9 mouse cellular contexts compared by ENCODE assay signal in genomic region chr14:72447141-72448091, GRCm38 (mm10). TPM values are rescaled to one million over a fixed set of nuclear protein-coding genes. Genes with fewer than 3 reads are reported as not detected.
DNase-seq lines count a peak whose midpoint lies in the region; ATAC-seq and TF ChIP-seq lines count a peak whose summit lies in the region.
"Had no signal": no experiment of that assay in that cellular context is flagged by ENCODE, and none has a peak within 500 bp of the region (broad histone marks: within the 10 kb centered on the region; RNA-seq: fewer than 3 reads in every experiment).

No protein-coding gene starts in this region.

- TF ChIP-seq EP300 in liver, embryonic 14.5 days (IDR thresholded peaks at IDR 0.05; ENCODE audit: low read depth) = no peak

- peak; percentile 68 for TF ChIP-seq CTCF in liver, embryonic 14.5 days (IDR thresholded peaks at IDR 0.05; ENCODE audit: low read depth)
- no peak for TF ChIP-seq CTCF in Patski (IDR thresholded peaks at IDR 0.05)
- TF ChIP-seq CTCF in lung, embryonic 14.5 days (IDR thresholded peaks at IDR 0.05; ENCODE audit: low read depth) = peak; percentile 75
- peak; percentile 55; the same call in 1 of the 2 replicates for TF ChIP-seq CTCF in small intestine, adult 2 months (IDR thresholded peaks at IDR 0.05; ENCODE audit: extremely low read depth, insufficient read length, insufficient replicate concordance, low read depth, low read length)

- no peaks in the 10 kb centered on the region for H3K36me3 ChIP-seq in liver, embryonic 14.5 days (replicated peaks; ENCODE audit: control insufficient read depth, insufficient read depth, low read depth)
- no peaks in the 10 kb centered on the region for H3K36me3 ChIP-seq in lung, embryonic 14.5 days (ENCODE audit: insufficient read depth)
- H3K36me3 ChIP-seq in small intestine, adult 2 months (ENCODE audit: control insufficient read depth, insufficient read depth, low read length) = no peaks in the 10 kb centered on the region

- H3K27ac ChIP-seq in liver, embryonic 14.5 days = no peak overlapping the region
- no peak overlapping the region for H3K27ac ChIP-seq in lung, embryonic 14.5 days (ENCODE audit: low read depth)
- no peak overlapping the region for H3K27ac ChIP-seq in small intestine, adult 2 months (ENCODE audit: insufficient read depth, low read depth, low read length)

- no peak overlapping the region for H3K4me3 ChIP-seq in liver, embryonic 14.5 days (ENCODE audit: insufficient read depth in 1 of 2, low read depth in 2 of 2, low read length in 2 of 2)
- H3K4me3 ChIP-seq in lung, embryonic 14.5 days (ENCODE audit: low read depth, low read length) = no peak overlapping the region
- H3K4me3 ChIP-seq in small intestine, adult 2 months (ENCODE audit: low read depth, low read length) = no peak overlapping the region

- 46% methylated on average over 9 of the region's 9 CpGs for WGBS in liver, embryonic 14.5 days (ENCODE audit: insufficient replicate concordance)
- WGBS in lung, embryonic 14.5 days = 49% methylated on average over 9 of the region's 9 CpGs
- WGBS in small intestine, adult 2 months = 61% methylated on average over 9 of the region's 9 CpGs

- DNase-seq in liver, embryonic 14.5 days (ENCODE audit: low read depth in 3 of 3, low spot score in 3 of 3) = no peak
- DNase-seq in liver = no peak
- no peak for DNase-seq in Patski (ENCODE audit: low read depth, low spot score)
- DNase-seq in hindlimb bud, embryonic 11.5 days (ENCODE audit: extremely low spot score, low read depth, low spot score) = peak; percentile 20
- peak; percentile 76 for DNase-seq in lung, embryonic 14.5 days
- no peak for DNase-seq in testis, postnatal 14 days (ENCODE audit: low spot score)

- CTCF ChIA-PET in Patski (lab: Charles Lee) = interaction anchor here (0.6 to 1.1 kb wide), 4 partner anchors 12 to 69 kb away, joined by 3 to 5 read pairs (median 3); no protein-coding TSS in a partner anchor

- H3K4me1 ChIP-seq in liver, embryonic 14.5 days (replicated peaks; ENCODE audit: control insufficient read depth in 2 of 2, insufficient read depth in 2 of 2, low read length in 1 of 2) = no peaks in the 10 kb centered on the region
- no peaks in the 10 kb centered on the region for H3K4me1 ChIP-seq in lung, embryonic 14.5 days (ENCODE audit: insufficient read depth)
- no peaks in the 10 kb centered on the region for H3K4me1 ChIP-seq in small intestine, adult 2 months (ENCODE audit: control insufficient read depth, insufficient read depth, insufficient read length, low read length)

- POLR2A ChIA-PET in Patski (lab: Charles Lee) = no interaction called here

- TF ChIP-seq POLR2A in small intestine, adult 2 months (IDR thresholded peaks at IDR 0.05; ENCODE audit: low read depth, low read length) = no peak

- ATAC-seq in liver, embryonic 14.5 days (ENCODE audit: insufficient read depth) = no peak
- peak; percentile 70 for ATAC-seq in Patski
- peak; percentile 77 for ATAC-seq in common myeloid progenitor, adult 5-6 weeks (replicated peaks; ENCODE audit: low read depth, poor library complexity, severe bottlenecking)
- ATAC-seq in lung, embryonic 14.5 days (ENCODE audit: insufficient read depth) = peak; percentile 64; the same call in 1 of the 2 replicates

- H3K9ac ChIP-seq in liver, embryonic 14.5 days (replicated peaks) = no peak overlapping the region
- H3K9ac ChIP-seq in lung, embryonic 14.5 days = no peak overlapping the region

- in situ Hi-C loops in Patski (cut with MboI; ENCODE audit: low pct_unique_long_range_greater_than_20kb) = no loop called here

- no peaks in the 10 kb centered on the region for H3K9me3 ChIP-seq in liver, embryonic 14.5 days (ENCODE audit: control insufficient read depth, low read length)
- H3K9me3 ChIP-seq in lung, embryonic 14.5 days (ENCODE audit: low read depth, low read length) = no peaks in the 10 kb centered on the region

- no peak overlapping the region for H3K4me2 ChIP-seq in liver, embryonic 14.5 days (ENCODE audit: low read depth)
- H3K4me2 ChIP-seq in lung, embryonic 14.5 days = no peak overlapping the region

- H3K27me3 ChIP-seq in liver, embryonic 14.5 days (ENCODE audit: control insufficient read depth, insufficient read depth, low read length) = no peaks in the 10 kb centered on the region
- H3K27me3 ChIP-seq in Patski = peaks cover 3% of the 10 kb centered on the region
- no peaks in the 10 kb centered on the region for H3K27me3 ChIP-seq in lung, embryonic 14.5 days (ENCODE audit: insufficient read depth, low read length)
- H3K27me3 ChIP-seq in small intestine, adult 2 months (ENCODE audit: control insufficient read depth, insufficient read depth, low read length) = no peaks in the 10 kb centered on the region

RNA-seq across cellular contexts. Expression of gene Gm9195, which starts 44.2 kb away (rescaled TPM):
- not detected in 2 replicates for polyA plus RNA-seq in liver, embryonic 14.5 days (2012; rRNA removed)
- not detected in 2 replicates for polyA plus RNA-seq in liver, embryonic 14.5 days (2014; fragmentation: Nextera tagmentation; extraction: Ambion mirVana)
- not detected for polyA plus RNA-seq in Patski (2021)
- total RNA-seq in common myeloid progenitor, adult 5-6 weeks (2017) = not detected in 2 replicates
- polyA plus RNA-seq in lung, embryonic 14.5 days (2014; fragmentation: Nextera tagmentation; extraction: Ambion mirVana) = not detected in 2 replicates
- 0.01 TPM in 1 of 2 replicates, not detected in the other for polyA plus RNA-seq in small intestine, adult 2 months (2012; rRNA removed)
- polyA plus RNA-seq: neural tube, embryonic 14.5 days had no signal

Comparison
In these comparisons a context has a peak if more than half of its experiments do, and no peak if none do; other contexts are left out.
1. DNase-seq: peak in hindlimb bud, embryonic 11.5 days (single experiment) and lung, embryonic 14.5 days (single experiment); none in liver, embryonic 14.5 days (0 of 3), liver (single experiment), Patski (single experiment) and testis, postnatal 14 days (single experiment).